Mouse (Mus musculus): ENCODE results near the gene Frrs1l. TPM values are rescaled to one million over a fixed set of nuclear protein-coding genes. Genes with fewer than 3 reads are reported as not detected.

The Frrs1l gene
- total RNA-seq, 2 experiments from 2014 or later, result 111 to 129 TPM

DNA sequence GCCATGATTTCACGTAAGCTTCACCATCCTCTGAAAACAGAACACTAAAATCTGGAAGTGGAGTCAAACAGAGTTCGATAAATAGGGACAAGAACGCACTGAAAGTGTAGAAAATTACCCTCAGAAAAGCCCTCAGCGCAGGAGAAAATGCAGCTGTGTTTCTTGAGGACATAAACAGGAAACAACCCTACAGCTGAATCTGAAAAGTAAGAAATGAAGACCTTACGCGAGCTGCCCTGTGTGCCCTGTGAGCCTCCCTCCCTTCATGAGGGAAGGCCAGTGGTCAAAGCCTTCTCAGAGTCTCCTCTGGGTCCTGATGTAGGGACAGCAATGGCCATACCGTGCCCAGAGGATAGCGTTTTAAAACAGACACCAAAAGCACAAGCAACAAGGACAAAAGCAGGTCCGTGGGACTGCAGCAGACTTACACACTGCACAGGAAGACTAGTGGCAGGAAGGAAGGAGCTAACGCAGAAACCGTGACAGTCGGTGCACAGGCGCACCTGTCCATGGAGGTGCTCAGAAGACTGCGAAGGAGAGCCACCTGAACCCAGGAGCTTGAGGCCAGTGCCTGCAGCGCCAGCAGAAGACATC, 74.4 kb downstream of the Frrs1l start:
- no peak for DNase-seq (ENCODE audit: low spot score in 2 of 2)

DNA sequence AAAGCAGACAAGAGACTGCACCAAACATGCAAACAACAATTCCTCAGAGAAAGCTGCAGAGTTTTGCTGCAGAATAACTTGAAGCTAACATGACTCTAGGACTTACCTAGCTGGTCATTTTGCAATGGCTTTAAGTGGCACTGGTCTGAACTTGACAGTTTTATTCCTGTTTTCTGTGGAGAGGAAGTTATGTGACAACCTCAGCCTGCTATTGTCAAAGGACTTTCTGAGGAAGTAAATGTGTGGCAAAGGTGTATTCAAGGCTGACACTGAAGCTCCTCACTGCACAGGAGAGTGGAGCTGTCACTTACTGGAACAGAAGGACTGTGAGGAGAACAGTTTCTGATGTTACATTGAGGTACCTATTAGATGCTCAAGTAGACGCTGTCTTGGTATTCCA, 75.4 kb downstream of the Frrs1l start:
- no peak for DNase-seq (ENCODE audit: low spot score in 2 of 2)

DNA sequence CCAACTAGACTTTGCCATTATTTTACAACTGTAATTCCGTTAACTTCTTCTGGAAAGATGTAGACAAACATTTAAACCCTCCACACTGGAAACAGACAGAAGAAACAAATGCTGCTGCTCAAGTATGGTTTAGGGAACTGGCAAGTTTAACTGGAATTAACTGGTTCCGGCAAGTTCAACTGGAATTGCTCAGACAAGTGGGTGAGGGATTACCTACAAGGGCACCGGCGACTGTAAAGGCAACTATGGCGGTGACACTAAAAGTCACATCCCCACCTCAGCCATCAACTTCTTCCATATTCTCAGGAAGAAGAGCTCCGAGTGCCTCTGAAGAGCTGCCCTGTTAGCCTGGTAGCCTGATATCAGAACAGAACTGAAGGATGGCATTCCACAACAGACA, 75.9 kb downstream of the Frrs1l start:
- DNase-seq (ENCODE audit: low spot score in 2 of 2), result no peak

DNA sequence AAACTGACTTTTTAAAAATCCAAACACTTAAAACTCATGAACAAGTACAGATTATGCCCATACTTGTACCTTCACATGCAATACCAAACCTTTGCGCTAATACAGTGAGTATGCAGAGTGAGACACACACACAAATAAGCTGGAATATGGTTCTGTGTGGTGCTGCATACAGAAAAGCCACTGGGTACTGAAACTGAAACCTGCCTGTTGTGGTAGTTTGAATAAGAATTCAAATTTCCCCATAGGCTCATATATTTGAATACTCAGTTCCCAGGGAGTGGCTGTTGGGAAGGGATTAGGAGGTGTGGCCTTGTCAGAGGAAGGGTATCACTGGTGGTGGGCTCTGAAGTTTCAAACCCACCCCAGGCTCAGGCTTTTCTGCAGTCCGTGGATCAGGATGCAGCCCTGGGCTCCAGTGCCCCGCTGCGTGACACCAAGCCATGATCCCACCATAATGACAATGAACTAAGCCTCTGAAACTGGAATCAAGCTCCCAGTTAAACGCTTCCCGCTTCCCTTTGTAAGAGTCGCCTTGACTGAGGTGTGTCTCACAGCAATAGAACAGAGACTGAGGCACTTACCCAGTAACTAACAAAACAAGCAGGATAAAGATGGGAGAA, 77.7 kb downstream of the Frrs1l start:
- no peak for DNase-seq (ENCODE audit: low spot score in 2 of 2)

DNA sequence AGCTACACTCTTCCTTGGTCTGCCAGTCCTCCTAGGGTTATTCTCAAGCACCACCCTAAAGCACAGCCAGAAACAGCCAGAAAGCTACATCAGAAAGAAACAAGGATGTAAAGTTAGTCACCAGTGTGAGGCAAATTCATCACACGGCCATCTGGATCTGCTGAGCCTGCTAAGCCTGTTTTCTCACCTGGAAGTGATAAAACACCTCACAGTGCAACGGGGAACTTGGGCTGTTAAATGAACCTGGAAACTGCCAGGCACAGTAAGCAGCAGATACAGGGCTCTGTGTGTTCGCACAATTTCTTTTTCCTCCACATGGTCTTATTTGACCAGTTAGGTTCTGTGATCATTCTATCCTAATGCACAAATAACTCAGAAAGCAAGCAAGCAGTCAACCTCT, 80.6 kb downstream of the Frrs1l start:
- DNase-seq (ENCODE audit: low spot score in 2 of 2), result no peak

DNA sequence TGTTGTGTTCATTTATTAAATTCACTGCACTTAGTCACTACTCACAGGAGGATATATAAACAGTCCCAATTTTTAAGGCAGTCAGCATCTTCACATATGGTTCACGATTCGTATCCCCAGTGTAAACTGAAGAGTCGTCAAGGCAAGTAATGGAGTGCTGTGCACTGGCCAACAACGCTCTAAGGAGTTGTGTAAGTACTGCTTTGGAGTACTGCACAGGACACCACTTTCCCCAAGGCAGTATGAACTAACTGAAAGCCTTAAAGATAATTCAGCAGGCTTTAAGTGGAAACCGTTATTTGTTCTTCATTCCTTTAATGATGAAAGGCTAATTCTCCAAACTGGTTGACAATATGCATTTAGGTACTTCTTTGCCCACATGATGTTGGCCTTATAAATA, 82.5 kb downstream of the Frrs1l start:
- no peak for DNase-seq (ENCODE audit: low spot score in 2 of 2)

Other genes with a start within 250 kb of the Frrs1l start
- under 1 TPM in 1 of 2 experiments, not detected in 1; 0.41 TPM for gene Actl7b, start 248.9 kb downstream of the Frrs1l start, total RNA-seq (2021)
- not detected for gene Actl7a, start 247.0 kb downstream of the Frrs1l start, total RNA-seq (2021)
- gene Elp1, start 188.1 kb downstream of the Frrs1l start, total RNA-seq (2021), result 10 to 100 TPM; 73.8 to 78.5 TPM
- 10 to 100 TPM; 17.8 to 17.9 TPM for gene Fam206a, start 188.0 kb downstream of the Frrs1l start, total RNA-seq (2021)
- 10 to 100 TPM; 13.1 to 17.6 TPM for gene Ctnnal1, start 125.2 kb downstream of the Frrs1l start, total RNA-seq (2021)
- gene Tmem245, start 43.0 kb downstream of the Frrs1l start, total RNA-seq (2021), result 10 to 100 TPM; 27.1 to 27.6 TPM
- 10 to 100 TPM in 1 of 2 experiments, 1 to 10 TPM in 1; 9.3 to 12.7 TPM for gene Epb41l4b, start 153.0 kb upstream of the Frrs1l start, total RNA-seq (2021)